Comparison of ENCODE assay signal across 14 mouse cellular contexts in genomic region chr12:80858307-80858706, GRCm38 (mm10).
A peak's percentile ranks its signal among the peaks of the same experiment; 100 is the strongest.
DNase-seq lines count a peak whose midpoint lies in the region; ATAC-seq and TF ChIP-seq lines count a peak whose summit lies in the region.
"Had no signal": no experiment of that assay in that cellular context is flagged by ENCODE, and none has a peak within 500 bp of the region (broad histone marks: within the 10 kb centered on the region; RNA-seq: fewer than 3 reads in every experiment).

No protein-coding gene starts in this region.

- no peaks in the 10 kb centered on the region for H3K4me1 ChIP-seq in forebrain, embryonic 11.5 days (replicated peaks; ENCODE audit: control insufficient read depth, insufficient read depth, low read length)
- 0 out of 2 replicates have a peak, but pooled peaks cover 5% of the 10 kb centered on the region for H3K4me1 ChIP-seq in forebrain, postnatal 0 days (ENCODE audit: insufficient read depth)
- H3K4me1 ChIP-seq in hindbrain, postnatal 0 days (ENCODE audit: insufficient read depth, low read length), result peaks cover 19% of the 10 kb centered on the region
- H3K4me1 ChIP-seq in neural tube, embryonic 12.5 days, result peaks cover 14% of the 10 kb centered on the region

- no peak for TF ChIP-seq CTCF in forebrain, postnatal 0 days (IDR thresholded peaks at IDR 0.05; ENCODE audit: low read depth)
- no peak for TF ChIP-seq CTCF in hindbrain, postnatal 0 days (IDR thresholded peaks at IDR 0.05; ENCODE audit: low read depth)

- H3K9me3 ChIP-seq in forebrain, embryonic 11.5 days (ENCODE audit: control insufficient read depth, low read length), result no peaks in the 10 kb centered on the region
- no peaks in the 10 kb centered on the region for H3K9me3 ChIP-seq in forebrain, postnatal 0 days (ENCODE audit: low read length)
- no peaks in the 10 kb centered on the region for H3K9me3 ChIP-seq in hindbrain, postnatal 0 days (ENCODE audit: low read length)
- no peaks in the 10 kb centered on the region for H3K9me3 ChIP-seq in neural tube, embryonic 12.5 days
- H3K9me3 ChIP-seq: G1E had no signal

- peak; percentile 51 for DNase-seq in forebrain, embryonic 11.5 days (ENCODE audit: low spot score)
- DNase-seq in forebrain, postnatal 0 days, result no peak
- peak; percentile 3 for DNase-seq in embryo, embryonic 11.5 days (ENCODE audit: low read depth, low spot score)
- peak; percentile 47 for DNase-seq in hindbrain, postnatal 0 days (ENCODE audit: low spot score)
- no peak for DNase-seq in adrenal gland, postnatal 25 days
- DNase-seq in T-cell, adult 2 months (ENCODE audit: low spot score), result no peak
- DNase-seq in adrenal gland, adult (ENCODE audit: inconsistent age in 2 of 2, low spot score in 1 of 2), result no peak
- DNase-seq: cerebellum, adult 9-11 months; heart, postnatal 4 days; kidney, adult 8-10 months; thymus, adult 2 months had no signal

- no peak; the same call in 1 of the 2 replicates for ATAC-seq in forebrain, embryonic 11.5 days (replicated peaks; ENCODE audit: low FRiP score)
- no peak; the same call in 1 of the 2 replicates for ATAC-seq in forebrain, postnatal 0 days
- ATAC-seq in hindbrain, postnatal 0 days, result no peak
- peak; percentile 65 for ATAC-seq in neural tube, embryonic 12.5 days (ENCODE audit: low FRiP score, low read depth)

- H3K36me3 ChIP-seq in forebrain, embryonic 11.5 days (ENCODE audit: control insufficient read depth, insufficient read depth, low read length), result no peaks in the 10 kb centered on the region
- H3K36me3 ChIP-seq in forebrain, postnatal 0 days (ENCODE audit: insufficient read depth), result no peaks in the 10 kb centered on the region; the same call in 1 of the 2 replicates
- no peaks in the 10 kb centered on the region for H3K36me3 ChIP-seq in hindbrain, postnatal 0 days (ENCODE audit: insufficient read depth, low read length)
- no peaks in the 10 kb centered on the region for H3K36me3 ChIP-seq in neural tube, embryonic 12.5 days

- no peak overlapping the region for H3K9ac ChIP-seq in forebrain, embryonic 11.5 days (ENCODE audit: low read length)
- no peak overlapping the region for H3K9ac ChIP-seq in forebrain, postnatal 0 days
- H3K9ac ChIP-seq in hindbrain, postnatal 0 days (replicated peaks; ENCODE audit: low read length), result no peak overlapping the region
- no peak overlapping the region for H3K9ac ChIP-seq in neural tube, embryonic 12.5 days

- H3K27ac ChIP-seq in forebrain, embryonic 11.5 days (ENCODE audit: low read depth, low read length), result peak overlapping the region; percentile 37; the same call in 1 of the 2 replicates
- no peak overlapping the region for H3K27ac ChIP-seq in forebrain, postnatal 0 days (ENCODE audit: low read depth, low read length)
- 0 out of 2 replicates have a peak overlapping the region, but pooled peaks have one; percentile 15 for H3K27ac ChIP-seq in hindbrain, postnatal 0 days
- H3K27ac ChIP-seq in neural tube, embryonic 12.5 days, result no peak overlapping the region

- H3K4me3 ChIP-seq in forebrain, embryonic 11.5 days (ENCODE audit: low read depth, low read length), result no peak overlapping the region
- no peak overlapping the region for H3K4me3 ChIP-seq in forebrain, postnatal 0 days (ENCODE audit: low read depth, low read length)
- H3K4me3 ChIP-seq in hindbrain, postnatal 0 days (ENCODE audit: low read length), result no peak overlapping the region
- H3K4me3 ChIP-seq in neural tube, embryonic 12.5 days, result no peak overlapping the region

- WGBS in forebrain, embryonic 11.5 days, result 79% methylated on average over 2 of the region's 2 CpGs
- WGBS in forebrain, postnatal 0 days, result 64% methylated on average over 2 of the region's 2 CpGs
- 34% methylated on average over 2 of the region's 2 CpGs for WGBS in hindbrain, postnatal 0 days
- WGBS in neural tube, embryonic 12.5 days, result 47% methylated on average over 2 of the region's 2 CpGs

- H3K27me3 ChIP-seq in forebrain, embryonic 11.5 days (ENCODE audit: control insufficient read depth, insufficient read depth, low read length), result no peaks in the 10 kb centered on the region
- no peaks in the 10 kb centered on the region for H3K27me3 ChIP-seq in forebrain, postnatal 0 days (ENCODE audit: insufficient read depth, low read length)
- no peaks in the 10 kb centered on the region for H3K27me3 ChIP-seq in hindbrain, postnatal 0 days (ENCODE audit: insufficient read depth, low read length)
- H3K27me3 ChIP-seq in neural tube, embryonic 12.5 days (replicated peaks), result no peaks in the 10 kb centered on the region

- no peak overlapping the region for H3K4me2 ChIP-seq in forebrain, embryonic 11.5 days (ENCODE audit: low read depth, low read length, severe bottlenecking)
- no peak overlapping the region for H3K4me2 ChIP-seq in forebrain, postnatal 0 days (ENCODE audit: low read depth)
- no peak overlapping the region for H3K4me2 ChIP-seq in hindbrain, postnatal 0 days (ENCODE audit: low read depth, low read length)
- H3K4me2 ChIP-seq in neural tube, embryonic 12.5 days (replicated peaks), result no peak overlapping the region
- H3K4me2 ChIP-seq: liver, embryonic 11.5 days had no signal

Comparison
In these comparisons a context has a peak if more than half of its experiments do, and no peak if none do; other contexts are left out.
1. DNase-seq: peak in forebrain, embryonic 11.5 days (single experiment), embryo, embryonic 11.5 days (single experiment) and hindbrain, postnatal 0 days (single experiment); none in forebrain, postnatal 0 days (single experiment), adrenal gland, postnatal 25 days (single experiment), T-cell, adult 2 months (single experiment) and adrenal gland, adult (0 of 2).
2. H3K27ac ChIP-seq: peak in forebrain, embryonic 11.5 days (single experiment) and hindbrain, postnatal 0 days (single experiment); none in forebrain, postnatal 0 days (single experiment) and neural tube, embryonic 12.5 days (single experiment).